Mouse (Mus musculus) bone marrow macrophage, adult 2 months (primary cell): ENCODE measurements at regions not wholly inside any gene's neighbourhood (a gene's known extent, or its start where the extent isn't known, plus 50 kb on each side); places are given as distances from the start of the nearest gene placed in this dataset.

Experiments
- CTCF ChIP-seq: IDR thresholded peaks from 2 replicates; pipeline ENCODE4 v1.5.1; 2012; ENCODE audit warnings: low read depth, mild to moderate bottlenecking, low read length, moderate library complexity
- POLR2A ChIP-seq: IDR thresholded peaks from 2 replicates; pipeline ENCODE4 v1.6.1; 2012; ENCODE audit warnings: mild to moderate bottlenecking, low read depth, low read length, borderline replicate concordance

- no peak for TF ChIP-seq POLR2A
- no peak for TF ChIP-seq CTCF
These were observed 1732.6 kb upstream of the Gm6569 start for GRCm38 (mm10) chr15:72101730-72102129.
